Mouse (Mus musculus) ES-E14 (cell line): Measurements from ENCODE around the gene Cyb5d1.

Source experiments
- CHD2 ChIP-seq: IDR thresholded peaks from 2 replicates; pipeline ENCODE4 v1.6.1; 2014; ENCODE audit warnings: mild to moderate bottlenecking, low read depth, low read length, inconsistent platforms
- HCFC1 ChIP-seq: IDR thresholded peaks from 2 replicates; pipeline ENCODE4 v1.6.1; 2012; ENCODE audit warnings: low read length, inconsistent platforms, borderline replicate concordance; ENCODE audit not compliant: insufficient read depth
- MAFK ChIP-seq: IDR thresholded peaks from 2 replicates; pipeline ENCODE4 v1.6.1; 2014; ENCODE audit warnings: mild to moderate bottlenecking, low read depth, low read length, inconsistent platforms; ENCODE audit not compliant: insufficient read depth
- ZC3H11A ChIP-seq: IDR thresholded peaks from 2 replicates; pipeline ENCODE4 v1.6.1; 2012; ENCODE audit warnings: low read depth, mild to moderate bottlenecking, inconsistent platforms, low read length, borderline replicate concordance
- ZNF384 ChIP-seq: IDR thresholded peaks from 2 replicates; pipeline ENCODE4 v1.6.1; 2012; ENCODE audit warnings: low read depth, low read length, inconsistent platforms

DNA sequence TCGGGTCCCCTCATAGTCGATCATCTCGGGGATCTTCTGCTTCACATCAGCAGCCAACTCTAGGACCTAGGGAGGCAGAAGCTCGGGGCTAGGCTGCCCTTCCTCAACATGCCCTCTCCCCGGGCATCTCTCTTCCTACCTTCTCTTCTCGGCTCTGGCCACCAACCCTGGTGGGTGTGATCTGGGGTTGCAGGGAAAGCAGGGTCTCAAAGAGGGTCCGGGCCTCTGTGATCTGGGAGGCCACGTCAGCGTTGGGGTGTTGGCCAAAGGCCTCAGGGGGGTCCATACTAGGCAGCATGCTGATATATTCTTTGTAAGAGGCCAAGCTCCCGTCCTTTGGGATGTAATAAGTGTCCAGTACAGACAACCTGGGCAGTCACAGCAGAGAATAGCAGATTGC is 27.4 kb upstream of the Cyb5d1 start:
- TF ChIP-seq CHD2: no peak
- TF ChIP-seq HCFC1: no peak
- no peak for TF ChIP-seq MAFK
- no peak for TF ChIP-seq ZC3H11A
- TF ChIP-seq ZNF384: no peak
